Mouse (Mus musculus) E14TG2a.4 (cell line): ENCODE measurements around the gene Zfp385b.

ENCODE experiments used
- CTCF ChIP-seq: conservative IDR thresholded peaks from 2 replicates; pipeline ENCODE4 v1.5.1; 2014; ENCODE audit warnings: low read length
- NANOG ChIP-seq: IDR thresholded peaks from 2 replicates; pipeline ENCODE4 v1.6.1; 2014; ENCODE audit warnings: borderline replicate concordance, low read length, mixed read lengths
- POU5F1 ChIP-seq: IDR thresholded peaks from 2 replicates; pipeline ENCODE4 v1.6.1; 2014; ENCODE audit warnings: low read length, borderline replicate concordance

- TF ChIP-seq CTCF (no peak), POU5F1 (no peak), NANOG (no peak)
Measured at GRCm38 (mm10) chr2:77375155-77375554, 444.3 kb downstream of the Zfp385b start.
